Mouse (Mus musculus): Measurements from ENCODE around the gene Olfr853. TPM values are rescaled to one million over a fixed set of nuclear protein-coding genes. Genes with fewer than 3 reads are reported as not detected.

The Olfr853 gene
- not detected in 2 replicates for polyA plus RNA-seq (2012; rRNA removed)
- not detected in 2 replicates for polyA plus RNA-seq (2014; fragmentation: Nextera tagmentation; extraction: Ambion mirVana)

DNA sequence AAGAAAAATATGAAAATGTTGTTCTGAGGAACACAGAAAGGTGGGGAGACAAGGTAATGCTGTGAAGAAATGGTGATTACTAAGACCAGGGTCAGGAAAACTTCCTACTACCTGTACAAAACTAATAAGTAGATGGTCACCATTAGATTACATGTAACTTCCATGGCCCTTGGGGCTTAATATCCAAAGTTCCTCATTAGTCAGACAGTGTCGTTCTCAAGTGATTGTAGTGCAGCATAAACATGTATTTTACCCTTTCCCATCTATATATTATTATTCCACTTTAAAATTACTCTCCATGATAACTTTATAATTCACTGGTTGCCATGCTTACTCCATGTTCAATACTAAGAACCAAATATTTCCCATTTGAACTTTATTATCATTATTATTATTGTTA, at the start of gene Olfr853:
TSS of gene Olfr853 (minus strand) at position 101 of the 400 bp plus-strand sequence.
- no peak within 1 kb of the TSS for H3K27ac ChIP-seq
- 44% methylated on average over 1 of the region's 1 CpGs for WGBS (ENCODE audit: insufficient replicate concordance)
- no peak for TF ChIP-seq EP300 (IDR thresholded peaks at IDR 0.05; ENCODE audit: low read depth)
- TF ChIP-seq CTCF (IDR thresholded peaks at IDR 0.05; ENCODE audit: low read depth), result no peak
- H3K4me2 ChIP-seq (ENCODE audit: low read depth), result no peak within 1 kb of the TSS
- H3K4me1 ChIP-seq (replicated peaks; ENCODE audit: control insufficient read depth in 2 of 2, insufficient read depth in 2 of 2, low read length in 1 of 2), result no peaks in the 10 kb centered on the region
- no peaks in the 10 kb centered on the region for H3K27me3 ChIP-seq (ENCODE audit: control insufficient read depth, insufficient read depth, low read length)
- ATAC-seq (ENCODE audit: insufficient read depth), result no peak
- H3K9ac ChIP-seq (replicated peaks), result no peak within 1 kb of the TSS
- no peak for DNase-seq (ENCODE audit: low read depth in 3 of 3, low spot score in 3 of 3)
- no peaks in the 10 kb centered on the region for H3K9me3 ChIP-seq (ENCODE audit: control insufficient read depth, low read length)
- H3K4me3 ChIP-seq (ENCODE audit: insufficient read depth in 1 of 2, low read depth in 2 of 2, low read length in 2 of 2), result no peak within 1 kb of the TSS
- H3K36me3 ChIP-seq (replicated peaks; ENCODE audit: control insufficient read depth, insufficient read depth, low read depth), result no peaks in the 10 kb centered on the region

DNA sequence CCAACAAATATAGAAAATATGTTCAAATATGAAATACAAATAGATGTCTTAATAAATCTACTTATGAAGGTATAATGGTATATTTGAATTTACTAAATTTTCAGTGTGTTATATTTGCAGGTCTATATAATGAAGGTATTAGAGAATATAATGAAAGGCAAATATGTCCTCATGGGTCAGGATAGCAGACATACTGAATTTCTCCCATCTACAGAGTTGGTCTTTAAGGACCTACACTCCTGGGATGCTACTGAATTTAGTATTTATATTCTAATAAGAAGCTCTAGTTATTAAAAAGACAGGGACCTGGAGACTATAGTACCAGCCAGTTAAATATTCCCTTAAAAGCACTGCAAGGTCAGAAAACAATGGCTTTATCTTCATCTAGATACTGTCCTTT, 41.4 kb upstream of the Olfr853 start, which contains the start of gene Olfr855:
TSS of gene Olfr855 (plus strand) at position 301 of the 400 bp plus-strand sequence.
- Histone ChIP-seq H3K36me3 (replicated peaks; ENCODE audit: control insufficient read depth, insufficient read depth, low read depth) (no peaks in the 10 kb centered on the region), H3K4me1 (replicated peaks; ENCODE audit: control insufficient read depth in 2 of 2, insufficient read depth in 2 of 2, low read length in 1 of 2) (no peaks in the 10 kb centered on the region), H3K4me3 (ENCODE audit: insufficient read depth in 1 of 2, low read depth in 2 of 2, low read length in 2 of 2) (no peak within 1 kb of the TSS), H3K27me3 (ENCODE audit: control insufficient read depth, insufficient read depth, low read length) (no peaks in the 10 kb centered on the region), H3K9ac (replicated peaks) (no peak within 1 kb of the TSS), H3K4me2 (ENCODE audit: low read depth) (no peak within 1 kb of the TSS), H3K9me3 (ENCODE audit: control insufficient read depth, low read length) (no peaks in the 10 kb centered on the region), H3K27ac (no peak within 1 kb of the TSS)
- TF ChIP-seq EP300 (IDR thresholded peaks at IDR 0.05; ENCODE audit: low read depth) (no peak), CTCF (IDR thresholded peaks at IDR 0.05; ENCODE audit: low read depth) (no peak)
- DNase-seq (ENCODE audit: low read depth in 3 of 3, low spot score in 3 of 3) (no peak), ATAC-seq (ENCODE audit: insufficient read depth) (no peak)

DNA sequence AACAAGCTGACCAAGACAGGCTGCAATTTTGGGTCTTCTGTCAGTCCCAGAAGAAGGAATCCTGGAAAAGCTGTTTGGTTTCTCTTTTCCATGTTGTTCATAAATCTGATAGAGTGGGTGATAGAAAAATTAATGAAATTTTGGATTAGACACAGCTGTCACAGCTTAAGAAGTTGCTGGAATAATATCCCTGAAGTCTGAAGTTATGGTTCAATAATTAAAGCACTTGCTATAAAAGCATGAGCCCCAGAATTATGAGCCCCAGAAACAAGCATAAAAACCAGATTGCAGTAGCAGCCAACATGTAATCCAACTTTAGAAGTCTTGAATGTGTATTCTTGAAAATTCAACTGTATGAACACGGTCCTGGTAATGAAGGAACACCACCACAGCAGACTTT, 26.4 kb upstream of the Olfr853 start, which contains the start of gene Olfr854:
TSS of gene Olfr854 (minus strand) at position 101 of the 400 bp plus-strand sequence.
- no peak within 1 kb of the TSS for H3K4me3 ChIP-seq (ENCODE audit: insufficient read depth in 1 of 2, low read depth in 2 of 2, low read length in 2 of 2)
- H3K27ac ChIP-seq, result no peak within 1 kb of the TSS
- DNase-seq (ENCODE audit: low read depth in 3 of 3, low spot score in 3 of 3) (no peak), ATAC-seq (ENCODE audit: insufficient read depth) (no peak)
- H3K4me2 ChIP-seq (ENCODE audit: low read depth), result no peak within 1 kb of the TSS
- no peaks in the 10 kb centered on the region for H3K36me3 ChIP-seq (replicated peaks; ENCODE audit: control insufficient read depth, insufficient read depth, low read depth)
- TF ChIP-seq EP300 (IDR thresholded peaks at IDR 0.05; ENCODE audit: low read depth), result no peak
- TF ChIP-seq CTCF (IDR thresholded peaks at IDR 0.05; ENCODE audit: low read depth), result no peak
- no peaks in the 10 kb centered on the region for H3K27me3 ChIP-seq (ENCODE audit: control insufficient read depth, insufficient read depth, low read length)
- WGBS (ENCODE audit: insufficient replicate concordance), result 24% methylated on average over 1 of the region's 1 CpGs
- no peaks in the 10 kb centered on the region for H3K4me1 ChIP-seq (replicated peaks; ENCODE audit: control insufficient read depth in 2 of 2, insufficient read depth in 2 of 2, low read length in 1 of 2)
- H3K9ac ChIP-seq (replicated peaks), result no peak within 1 kb of the TSS
- no peaks in the 10 kb centered on the region for H3K9me3 ChIP-seq (ENCODE audit: control insufficient read depth, low read length)

- Histone ChIP-seq H3K9ac (replicated peaks) (no peak within 1 kb of the TSS), H3K4me3 (ENCODE audit: insufficient read depth in 1 of 2, low read depth in 2 of 2, low read length in 2 of 2) (no peak within 1 kb of the TSS), H3K9me3 (ENCODE audit: control insufficient read depth, low read length) (no peaks in the 10 kb centered on the region), H3K4me1 (replicated peaks; ENCODE audit: control insufficient read depth in 2 of 2, insufficient read depth in 2 of 2, low read length in 1 of 2) (no peaks in the 10 kb centered on the region), H3K4me2 (ENCODE audit: low read depth) (no peak within 1 kb of the TSS), H3K36me3 (replicated peaks; ENCODE audit: control insufficient read depth, insufficient read depth, low read depth) (no peaks in the 10 kb centered on the region), H3K27ac (no peak within 1 kb of the TSS), H3K27me3 (ENCODE audit: control insufficient read depth, insufficient read depth, low read length) (no peaks in the 10 kb centered on the region)
- TF ChIP-seq EP300 (IDR thresholded peaks at IDR 0.05; ENCODE audit: low read depth), result no peak
- TF ChIP-seq CTCF (IDR thresholded peaks at IDR 0.05; ENCODE audit: low read depth), result no peak
- ATAC-seq (ENCODE audit: insufficient read depth) (no peak), DNase-seq (ENCODE audit: low read depth in 3 of 3, low spot score in 3 of 3) (no peak)
Measured at GRCm38 (mm10) chr9:19492995-19493394, 47.9 kb downstream of the Olfr853 start, which contains the start of gene Olfr851. TSS of gene Olfr851 (plus strand) at chr9:19493295.

Other genes starting within 250 kb of the Olfr853 start
- not detected in 2 replicates for gene Olfr844, start 224.7 kb downstream of the Olfr853 start, polyA plus RNA-seq (2012; rRNA removed)
- gene Olfr844, start 224.7 kb downstream of the Olfr853 start, polyA plus RNA-seq (2014; fragmentation: Nextera tagmentation; extraction: Ambion mirVana), result not detected in 2 replicates
- gene Olfr845, start 204.6 kb downstream of the Olfr853 start, polyA plus RNA-seq (2012; rRNA removed), result not detected in 2 replicates
- not detected in 2 replicates for gene Olfr845, start 204.6 kb downstream of the Olfr853 start, polyA plus RNA-seq (2014; fragmentation: Nextera tagmentation; extraction: Ambion mirVana)
- gene Olfr846, start 177.1 kb downstream of the Olfr853 start, polyA plus RNA-seq (2012; rRNA removed), result not detected in 2 replicates
- not detected in 2 replicates for gene Olfr846, start 177.1 kb downstream of the Olfr853 start, polyA plus RNA-seq (2014; fragmentation: Nextera tagmentation; extraction: Ambion mirVana)
- not detected in 2 replicates for gene Olfr847, start 162.4 kb downstream of the Olfr853 start, polyA plus RNA-seq (2012; rRNA removed)
- not detected in 2 replicates for gene Olfr847, start 162.4 kb downstream of the Olfr853 start, polyA plus RNA-seq (2014; fragmentation: Nextera tagmentation; extraction: Ambion mirVana)
- not detected in 2 replicates for gene Olfr849, start 100.8 kb downstream of the Olfr853 start, polyA plus RNA-seq (2012; rRNA removed)
- gene Olfr849, start 100.8 kb downstream of the Olfr853 start, polyA plus RNA-seq (2014; fragmentation: Nextera tagmentation; extraction: Ambion mirVana), result not detected in 2 replicates
- not detected in 2 replicates for gene Olfr850, start 62.8 kb downstream of the Olfr853 start, polyA plus RNA-seq (2012; rRNA removed)
- gene Olfr850, start 62.8 kb downstream of the Olfr853 start, polyA plus RNA-seq (2014; fragmentation: Nextera tagmentation; extraction: Ambion mirVana), result not detected in 2 replicates
- gene Olfr851, start 47.8 kb downstream of the Olfr853 start, polyA plus RNA-seq (2012; rRNA removed), result not detected in 2 replicates
- gene Olfr851, start 47.8 kb downstream of the Olfr853 start, polyA plus RNA-seq (2014; fragmentation: Nextera tagmentation; extraction: Ambion mirVana), result not detected in 2 replicates
- not detected in 2 replicates for gene Olfr854, start 26.3 kb upstream of the Olfr853 start, polyA plus RNA-seq (2012; rRNA removed)
- not detected in 2 replicates for gene Olfr854, start 26.3 kb upstream of the Olfr853 start, polyA plus RNA-seq (2014; fragmentation: Nextera tagmentation; extraction: Ambion mirVana)
- gene Olfr855, start 41.5 kb upstream of the Olfr853 start, polyA plus RNA-seq (2012; rRNA removed), result not detected in 2 replicates
- not detected in 2 replicates for gene Olfr855, start 41.5 kb upstream of the Olfr853 start, polyA plus RNA-seq (2014; fragmentation: Nextera tagmentation; extraction: Ambion mirVana)
- gene Zfp317, start 81.0 kb upstream of the Olfr853 start, polyA plus RNA-seq (2012; rRNA removed), result 2.8 and 3.9 TPM in 2 replicates
- gene Zfp317, start 81.0 kb upstream of the Olfr853 start, polyA plus RNA-seq (2014; fragmentation: Nextera tagmentation; extraction: Ambion mirVana), result 5.6 and 7.5 TPM in 2 replicates
- 0.08 TPM in 1 of 2 replicates, not detected in the other for gene Olfr857, start 168.4 kb upstream of the Olfr853 start, polyA plus RNA-seq (2012; rRNA removed)
- gene Olfr857, start 168.4 kb upstream of the Olfr853 start, polyA plus RNA-seq (2014; fragmentation: Nextera tagmentation; extraction: Ambion mirVana), result not detected in 2 replicates
- not detected in 2 replicates for gene Olfr58, start 239.2 kb upstream of the Olfr853 start, polyA plus RNA-seq (2012; rRNA removed)
- not detected in 2 replicates for gene Olfr58, start 239.2 kb upstream of the Olfr853 start, polyA plus RNA-seq (2014; fragmentation: Nextera tagmentation; extraction: Ambion mirVana)

All from liver, embryonic 14.5 days (tissue).